Mouse (Mus musculus): ENCODE results near the gene Tap2.

- no peak for TF ChIP-seq POLR2A (IDR thresholded peaks at IDR 0.05; ENCODE audit: insufficient read depth, low read depth, low read length)
- TF ChIP-seq CTCF (IDR thresholded peaks at IDR 0.05; ENCODE audit: insufficient read depth, low read depth, low read length), result no peak
Measured at GRCm38 (mm10) chr17:34199050-34199619, 4.2 kb upstream of the Tap2 start.
